Mouse (Mus musculus): ENCODE measurements around the gene Atrnl1.

DNA sequence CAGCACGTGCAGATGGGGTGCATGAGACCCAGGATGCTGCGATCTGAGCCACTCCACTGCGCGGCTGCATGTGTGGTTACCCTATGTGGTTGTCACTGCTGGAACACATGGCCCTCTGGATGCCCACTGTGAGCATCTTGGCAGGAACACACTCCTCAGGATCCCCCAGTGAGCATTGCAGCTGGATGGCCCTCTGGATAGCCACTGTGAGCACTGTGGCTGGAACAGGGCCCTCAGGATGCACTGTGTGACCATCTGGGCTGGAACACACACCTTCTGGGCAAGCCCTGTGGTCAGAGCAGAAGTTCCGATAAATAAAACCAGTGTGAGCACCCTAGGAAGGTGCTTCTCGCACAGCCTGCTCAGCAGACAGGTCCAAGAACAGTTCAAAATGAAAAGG lies 364.4 kb downstream of the Atrnl1 start:
- TF ChIP-seq CTCF (IDR thresholded peaks at IDR 0.05; ENCODE audit: low read depth, low read length) (no peak), POLR2A (IDR thresholded peaks at IDR 0.05; ENCODE audit: borderline replicate concordance, low read depth, low read length) (no peak)
